Mouse (Mus musculus) heart, adult 2 months (tissue): ENCODE measurements around the gene Baz1a.
"Not testable (repeated sequence)": the region's sequence is repeated elsewhere in the genome, so short reads cannot be mapped to it uniquely, and the experiment has no call there.

Experiments
- CTCF ChIP-seq: fragments of 200-600 bp; IDR thresholded peaks from 2 replicates; pipeline ENCODE4 v1.8.1; 2022; ENCODE audit warnings: antibody characterized with exemption, mild to moderate bottlenecking, moderate library complexity
- EP300 ChIP-seq: fragments of 200-500 bp; IDR thresholded peaks from 2 replicates; pipeline ENCODE4 v1.6.1; 2011; ENCODE audit warnings: low read depth, low read length, control low read depth; ENCODE audit not compliant: insufficient read depth
- POLR2A ChIP-seq: fragments of 200-500 bp; IDR thresholded peaks from 2 replicates; pipeline ENCODE4 v1.6.1; 2011; ENCODE audit warnings: mild to moderate bottlenecking, low read depth, low read length, control low read depth; ENCODE audit not compliant: insufficient read depth

DNA sequence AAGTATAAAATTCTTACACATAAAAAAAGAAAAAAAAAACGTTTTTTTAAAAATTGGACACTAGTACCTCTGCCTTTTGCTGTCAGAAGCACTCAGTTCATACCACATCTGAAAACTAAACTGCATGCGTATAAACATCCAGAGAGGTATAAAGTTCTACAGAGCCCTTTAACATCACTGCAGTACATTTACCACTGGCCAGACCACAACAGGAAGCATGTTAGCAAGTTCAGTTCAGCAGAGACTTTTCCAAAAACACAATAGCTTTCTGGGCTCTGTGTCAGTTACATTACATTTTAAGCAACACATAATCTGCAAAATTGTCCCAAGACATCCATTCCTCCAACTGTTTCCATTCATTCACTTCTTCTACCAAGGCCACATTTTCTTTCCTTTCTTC is 121.6 kb downstream of the Baz1a start:
- TF ChIP-seq EP300, POLR2A, CTCF: not testable (repeated sequence)
